Mouse (Mus musculus) ES-Bruce4 (cell line): Measurements from ENCODE around the gene Sf3b3.

Experiments
- CTCF ChIP-seq: IDR thresholded peaks from one replicate; pipeline ENCODE4 v1.8.1; 2011; ENCODE audit warnings: low read depth, low read length
- EP300 ChIP-seq: IDR thresholded peaks from 2 replicates; pipeline ENCODE4 v1.6.1; 2011; ENCODE audit warnings: low read depth, low read length; ENCODE audit not compliant: insufficient read depth
- POLR2A ChIP-seq: IDR thresholded peaks from one replicate; pipeline ENCODE4 v1.8.1; 2011; ENCODE audit warnings: low read length; ENCODE audit not compliant: insufficient read depth

GRCm38 (mm10) chr8:110794363-110794965, 52.1 kb downstream of the Sf3b3 start:
- TF ChIP-seq EP300, result no peak
- TF ChIP-seq POLR2A, result no peak
- TF ChIP-seq CTCF, result no peak
